Comparison of ENCODE assay signal across 8 mouse cellular contexts in the genomic region with DNA sequence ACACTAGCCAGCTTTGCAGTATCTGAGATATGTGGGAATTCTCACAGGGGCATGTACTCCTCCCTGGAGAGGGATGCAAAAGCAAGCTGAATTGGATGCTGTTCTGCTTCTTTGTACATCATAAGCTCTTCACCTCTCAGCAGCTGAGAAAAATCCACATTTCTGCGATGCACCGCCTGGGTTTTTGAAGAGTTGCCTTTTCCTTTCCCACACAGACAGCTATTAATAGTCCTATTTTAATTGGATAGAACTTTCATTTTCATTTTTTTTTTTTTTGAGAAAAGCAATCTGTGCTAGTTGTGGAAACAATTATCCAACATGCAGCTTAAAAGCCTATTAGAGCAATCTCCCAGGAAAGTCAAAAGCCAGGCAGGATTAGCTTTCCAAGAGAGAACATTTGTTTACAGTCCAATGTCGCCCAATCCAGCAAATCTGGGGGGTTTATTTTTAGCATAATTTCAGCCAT.
A peak's percentile ranks its signal among the peaks of the same experiment; 100 is the strongest.
DNase-seq lines count a peak whose midpoint lies in the region; ATAC-seq and TF ChIP-seq lines count a peak whose summit lies in the region.

No protein-coding gene starts in this region.

- peak; percentile 71 for ATAC-seq in neural tube, embryonic 15.5 days (ENCODE audit: low FRiP score)

- WGBS in kidney, adult 2 months, result 82% methylated on average over 3 of the region's 3 CpGs
- 57% methylated on average over 3 of the region's 3 CpGs for WGBS in neural tube, embryonic 15.5 days

- peak overlapping the region; percentile 68 for H3K27ac ChIP-seq in kidney, adult 2 months (ENCODE audit: insufficient read depth, low read depth, low read length)
- peak overlapping the region; percentile 72 for H3K27ac ChIP-seq in neural tube, embryonic 15.5 days (replicated peaks)

- no peak for TF ChIP-seq POLR2A in kidney, adult 2 months (IDR thresholded peaks at IDR 0.05; ENCODE audit: low read depth, low read length)

- no peak for TF ChIP-seq CTCF in kidney, adult 2 months (conservative IDR thresholded peaks at IDR 0.05; ENCODE audit: insufficient read depth, insufficient read length, low read depth, low read length)

- H3K4me3 ChIP-seq in kidney, adult 2 months (ENCODE audit: insufficient read depth, low read depth, low read length), result no peak overlapping the region
- H3K4me3 ChIP-seq in neural tube, embryonic 15.5 days (replicated peaks), result no peak overlapping the region

- no peak overlapping the region; the same call in 1 of the 2 replicates for H3K9ac ChIP-seq in neural tube, embryonic 15.5 days (replicated peaks)

- peak overlapping the region; percentile 30 for H3K4me2 ChIP-seq in neural tube, embryonic 15.5 days

- no peaks in the 10 kb centered on the region for H3K9me3 ChIP-seq in neural tube, embryonic 15.5 days (replicated peaks)

- DNase-seq in kidney, adult 2 months, result no peak
- no peak for DNase-seq in kidney, adult 11 months
- DNase-seq in heart, adult 9 months (ENCODE audit: low spot score in 2 of 2), result peak; percentile 74 to 75
- DNase-seq in layer of hippocampus, adult 9-10 months (ENCODE audit: low spot score), result peak; percentile 66
- no peak for DNase-seq in cerebellum, postnatal 4 days (ENCODE audit: low spot score in 2 of 2)
- no peak for DNase-seq in adrenal gland, adult (ENCODE audit: inconsistent age in 2 of 2, low spot score in 1 of 2)
- no peak for DNase-seq in ovary, postnatal 36 days (ENCODE audit: low spot score)

- 0 out of 2 replicates have a peak, but pooled peaks cover 3% of the 10 kb centered on the region for H3K4me1 ChIP-seq in kidney, adult 2 months (ENCODE audit: control insufficient read depth, insufficient read depth, low read length)
- peaks cover 15% of the 10 kb centered on the region for H3K4me1 ChIP-seq in neural tube, embryonic 15.5 days

- H3K27me3 ChIP-seq in kidney, adult 2 months (replicated peaks; ENCODE audit: control insufficient read depth, insufficient read depth, low read length), result no peaks in the 10 kb centered on the region
- no peaks in the 10 kb centered on the region for H3K27me3 ChIP-seq in neural tube, embryonic 15.5 days (replicated peaks)

- no peaks in the 10 kb centered on the region for H3K36me3 ChIP-seq in kidney, adult 2 months (ENCODE audit: control insufficient read depth, insufficient read depth, low read length)
- no peaks in the 10 kb centered on the region for H3K36me3 ChIP-seq in neural tube, embryonic 15.5 days

Comparison
In these comparisons a context has a peak if more than half of its experiments do, and no peak if none do; other contexts are left out.
1. DNase-seq: peak in heart, adult 9 months (2 of 2) and layer of hippocampus, adult 9-10 months (single experiment); none in kidney, adult 2 months (single experiment), kidney, adult 11 months (single experiment), cerebellum, postnatal 4 days (0 of 2), adrenal gland, adult (0 of 2) and ovary, postnatal 36 days (single experiment).